Mouse (Mus musculus) testis, adult 2 months (tissue): ENCODE measurements around the gene Ip6k2.

ENCODE experiments used
- CTCF ChIP-seq: fragments of 200-500 bp; IDR thresholded peaks from 2 replicates; pipeline ENCODE4 v1.5.1; 2012; ENCODE audit warnings: low read depth, mild to moderate bottlenecking, inconsistent platforms, low read length, moderate library complexity; ENCODE audit not compliant: control insufficient read depth, insufficient read depth, insufficient replicate concordance
- POLR2A ChIP-seq: fragments of 200-500 bp; IDR thresholded peaks from 2 replicates; pipeline ENCODE4 v1.6.1; 2012; ENCODE audit warnings: low read depth, mild to moderate bottlenecking, inconsistent platforms, low read length, moderate library complexity; ENCODE audit not compliant: control insufficient read depth

DNA sequence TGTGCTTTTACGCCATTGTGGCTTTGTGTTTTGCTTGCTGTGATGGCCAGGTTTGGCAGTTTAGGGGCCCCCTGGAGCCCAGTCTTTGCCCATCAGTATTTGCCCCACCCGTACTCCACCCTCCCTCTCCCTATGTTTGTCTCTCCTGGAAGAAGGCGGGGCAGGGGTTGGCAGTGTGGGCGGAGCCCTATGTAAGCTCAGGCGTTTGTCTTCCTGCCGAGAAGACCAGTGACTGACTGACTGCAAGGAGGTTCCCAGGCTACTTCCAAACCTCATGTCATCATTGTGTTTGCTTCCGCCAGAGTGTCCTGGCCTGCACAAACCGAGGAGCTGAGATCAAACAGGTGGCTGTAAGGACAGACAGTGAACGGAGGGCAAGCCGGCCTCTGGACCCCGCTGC is 12.2 kb downstream of the Ip6k2 start:
- TF ChIP-seq POLR2A (0 out of 2 replicates have a peak, but pooled peaks have one; percentile 16), CTCF (no peak)
